Mouse (Mus musculus) liver, embryonic 14.5 days (tissue): ENCODE measurements around the gene Itgb6.

ENCODE experiments used
- CTCF ChIP-seq: IDR thresholded peaks from 2 replicates; pipeline ENCODE4 v1.5.1; 2016; ENCODE audit warnings: antibody characterized with exemption, low read depth, control low read depth
- EP300 ChIP-seq: IDR thresholded peaks from 2 replicates; pipeline ENCODE4 v1.6.1; 2016; ENCODE audit warnings: antibody characterized with exemption, low read depth

DNA sequence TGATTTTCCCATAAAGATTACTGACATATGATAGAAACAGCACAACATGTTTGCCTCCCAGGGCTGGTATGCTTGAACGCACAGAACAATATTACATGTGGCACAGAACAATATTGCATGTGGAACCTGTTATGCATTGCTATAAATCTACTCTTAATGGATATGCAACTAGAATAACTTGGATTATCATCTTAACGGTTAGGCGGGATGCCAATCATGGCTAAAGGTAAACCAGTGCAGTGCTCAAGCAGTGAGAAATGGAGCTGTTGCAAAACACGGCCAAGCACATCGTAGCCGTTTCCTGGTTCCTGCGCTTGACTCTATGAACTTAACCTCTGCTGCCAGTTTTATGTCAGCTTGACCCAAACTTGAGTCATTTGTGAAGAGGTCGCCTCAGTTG, 171.9 kb downstream of the Itgb6 start:
- TF ChIP-seq EP300 (no peak), CTCF (no peak)
